Mouse (Mus musculus): ENCODE measurements around the gene Mrpl52. TPM values are rescaled to one million over a fixed set of nuclear protein-coding genes. Genes with fewer than 3 reads are reported as not detected.

The Mrpl52 gene
- polyA plus RNA-seq, 1 experiment from 2014 or later, result 252 TPM

- Histone ChIP-seq H3K4me2 (no peak overlapping the region), H3K27ac (no peak overlapping the region), H3K9me3 (no peaks in the 10 kb centered on the region), H3K36me3 (replicated peaks) (0 out of 2 replicates have a peak, but pooled peaks cover 9% of the 10 kb centered on the region), H3K9ac (no peak overlapping the region), H3K27me3 (replicated peaks) (no peaks in the 10 kb centered on the region), H3K4me1 (peaks cover 53% of the 10 kb centered on the region), H3K4me3 (no peak overlapping the region)
- ATAC-seq (replicated peaks), result no peak
- WGBS, result 95% methylated on average over 5 of the region's 5 CpGs
Measured at GRCm38 (mm10) chr14:54428421-54428820, 1.7 kb downstream of the Mrpl52 start.

GRCm38 (mm10) chr14:54429332-54430093 lies 2.8 kb downstream of the Mrpl52 start:
- H3K27me3 ChIP-seq (replicated peaks), result no peaks in the 10 kb centered on the region
- H3K4me3 ChIP-seq, result no peak overlapping the region
- peak overlapping the region; percentile 83 for H3K27ac ChIP-seq
- ATAC-seq (replicated peaks), result no peak
- 0 out of 2 replicates have a peak, but pooled peaks cover 9% of the 10 kb centered on the region for H3K36me3 ChIP-seq (replicated peaks)
- H3K9me3 ChIP-seq, result no peaks in the 10 kb centered on the region
- H3K4me2 ChIP-seq, result peak overlapping the region; percentile 70
- H3K9ac ChIP-seq, result 0 out of 2 replicates have a peak overlapping the region, but pooled peaks have one; percentile 47
- 57% methylated on average over 7 of the region's 7 CpGs for WGBS
- H3K4me1 ChIP-seq, result peaks cover 54% of the 10 kb centered on the region

GRCm38 (mm10) chr14:54430406-54431145 lies 3.9 kb downstream of the Mrpl52 start:
- Histone ChIP-seq H3K9ac (peak overlapping the region; percentile 47), H3K36me3 (replicated peaks) (0 out of 2 replicates have a peak, but pooled peaks cover 9% of the 10 kb centered on the region), H3K27me3 (replicated peaks) (no peaks in the 10 kb centered on the region), H3K4me2 (peak overlapping the region; percentile 70), H3K4me1 (peaks cover 53% of the 10 kb centered on the region), H3K9me3 (no peaks in the 10 kb centered on the region), H3K27ac (peak overlapping the region; percentile 83), H3K4me3 (peak overlapping the region; percentile 51)
- 4% methylated on average over 18 of the region's 18 CpGs for WGBS
- ATAC-seq (replicated peaks), result no peak

GRCm38 (mm10) chr14:54431334-54432077 lies 4.8 kb downstream of the Mrpl52 start, which contains the start of gene Mmp14:
TSS of gene Mmp14 (plus strand) at chr14:54431612.
- H3K4me1 ChIP-seq, result peaks cover 50% of the 10 kb centered on the region
- WGBS, result 1% methylated on average over 49 of the region's 49 CpGs

DNA sequence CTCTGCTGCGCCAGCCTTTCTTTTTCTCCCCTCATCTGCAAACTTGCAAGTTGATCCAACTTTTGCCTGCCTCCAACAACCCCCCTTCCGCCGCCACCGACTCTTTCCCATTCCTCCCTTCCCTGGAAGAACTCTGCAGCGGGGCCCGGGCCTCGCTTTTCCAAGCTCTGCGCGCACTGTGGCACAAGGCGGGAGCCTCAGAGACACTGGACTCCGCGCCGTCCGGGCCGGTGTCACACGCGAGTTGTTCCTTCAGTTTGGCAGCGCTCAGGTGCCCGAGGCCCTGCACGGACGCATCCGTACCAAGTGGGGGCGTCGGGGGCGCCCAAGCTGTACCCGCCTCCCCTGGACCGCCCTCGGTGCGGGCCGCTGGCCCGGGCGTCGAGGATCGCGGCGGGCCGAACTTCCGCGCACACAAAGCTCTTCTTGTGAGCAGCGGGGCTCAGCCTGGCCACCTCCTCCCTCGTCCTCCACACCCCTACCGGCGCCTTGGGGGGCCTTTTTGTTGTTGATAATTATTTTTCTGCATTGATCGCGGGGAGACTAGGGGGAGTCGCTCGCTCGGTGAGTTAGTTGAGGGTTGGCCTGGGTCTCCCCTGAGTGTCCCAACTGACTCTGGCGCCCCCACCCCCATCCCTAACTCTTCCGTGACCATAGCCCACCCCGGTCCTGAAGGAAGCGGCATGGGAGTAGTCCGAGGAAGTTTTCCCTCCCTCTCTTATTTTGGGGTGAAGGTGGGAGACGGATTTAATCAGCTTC lies 5.5 kb downstream of the Mrpl52 start:
- ATAC-seq (replicated peaks), result peak; percentile 18; the same call in 1 of the 2 replicates
- H3K9ac ChIP-seq, result peak overlapping the region; percentile 47
- H3K27ac ChIP-seq, result peak overlapping the region; percentile 83
- H3K27me3 ChIP-seq (replicated peaks), result no peaks in the 10 kb centered on the region
- peak overlapping the region; percentile 51 for H3K4me3 ChIP-seq
- 0 out of 2 replicates have a peak, but pooled peaks cover 9% of the 10 kb centered on the region for H3K36me3 ChIP-seq (replicated peaks)
- no peaks in the 10 kb centered on the region for H3K9me3 ChIP-seq
- peak overlapping the region; percentile 70 for H3K4me2 ChIP-seq
- WGBS, result 2% methylated on average over 54 of the region's 54 CpGs
- peaks cover 49% of the 10 kb centered on the region for H3K4me1 ChIP-seq

More at GRCm38 (mm10) chr14:54431334-54432077, 4.8 kb downstream of the Mrpl52 start, which contains the start of gene Mmp14:
- Histone ChIP-seq H3K27me3 (replicated peaks) (no peaks in the 10 kb centered on the region), H3K36me3 (replicated peaks) (0 out of 2 replicates have a peak, but pooled peaks cover 9% of the 10 kb centered on the region), H3K27ac (peak within 1 kb of the TSS; percentile 83), H3K4me3 (peak within 1 kb of the TSS; percentile 51), H3K4me2 (peak within 1 kb of the TSS; percentile 70), H3K9me3 (no peaks in the 10 kb centered on the region), H3K9ac (peak within 1 kb of the TSS; percentile 47)
- peak; percentile 31; the same call in 1 of the 2 replicates for ATAC-seq (replicated peaks)

- H3K27me3 ChIP-seq (replicated peaks), result no peaks in the 10 kb centered on the region
- no peak for ATAC-seq (replicated peaks)
- peak overlapping the region; percentile 83 for H3K27ac ChIP-seq
- H3K36me3 ChIP-seq (replicated peaks), result 0 out of 2 replicates have a peak, but pooled peaks cover 9% of the 10 kb centered on the region
- peaks cover 40% of the 10 kb centered on the region for H3K4me1 ChIP-seq
- WGBS, result 42% methylated on average over 17 of the region's 17 CpGs
- H3K4me3 ChIP-seq, result peak overlapping the region; percentile 51
- no peaks in the 10 kb centered on the region for H3K9me3 ChIP-seq
- peak overlapping the region; percentile 47 for H3K9ac ChIP-seq
- H3K4me2 ChIP-seq, result peak overlapping the region; percentile 70
Measured at GRCm38 (mm10) chr14:54432837-54433830, 6.4 kb downstream of the Mrpl52 start.

DNA sequence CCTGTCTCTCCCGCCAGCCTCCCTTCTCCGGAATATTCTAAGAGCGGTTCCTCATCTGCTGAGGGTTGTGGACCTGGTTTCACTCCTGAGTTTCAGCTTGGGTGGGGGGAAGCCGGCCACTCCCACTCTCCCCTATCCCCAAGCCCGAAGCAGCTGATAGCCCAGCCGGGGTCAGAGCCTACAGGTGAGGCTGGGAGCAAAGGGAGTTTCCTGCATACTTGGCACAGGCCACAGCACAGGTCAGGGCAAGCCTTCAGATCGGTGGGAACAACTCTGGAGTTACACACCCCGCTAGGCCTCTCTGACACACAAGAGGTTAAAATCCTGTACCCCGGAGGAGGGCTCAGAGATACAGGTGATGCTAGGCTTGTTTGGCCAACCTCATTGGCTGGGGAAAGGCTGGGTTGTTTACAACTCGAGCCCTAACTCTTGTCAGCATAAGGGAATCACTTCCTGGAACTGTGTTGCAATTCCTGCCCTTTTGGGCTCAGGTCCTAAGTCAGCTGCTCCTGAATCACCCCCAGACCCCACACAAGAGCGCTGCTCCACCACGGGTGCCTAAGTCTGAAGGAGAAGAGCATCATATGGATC lies 7.3 kb downstream of the Mrpl52 start:
- no peak for ATAC-seq (replicated peaks)
- WGBS, result 70% methylated on average over 12 of the region's 12 CpGs
- H3K27me3 ChIP-seq (replicated peaks), result no peaks in the 10 kb centered on the region
- peak overlapping the region; percentile 70 for H3K4me2 ChIP-seq
- peaks cover 33% of the 10 kb centered on the region for H3K4me1 ChIP-seq
- H3K27ac ChIP-seq, result peak overlapping the region; percentile 83; the same call in 1 of the 2 replicates
- H3K36me3 ChIP-seq (replicated peaks), result 0 out of 2 replicates have a peak, but pooled peaks cover 9% of the 10 kb centered on the region
- H3K9ac ChIP-seq, result 0 out of 2 replicates have a peak overlapping the region, but pooled peaks have one; percentile 47
- H3K9me3 ChIP-seq, result no peaks in the 10 kb centered on the region
- H3K4me3 ChIP-seq, result peak overlapping the region; percentile 51

DNA sequence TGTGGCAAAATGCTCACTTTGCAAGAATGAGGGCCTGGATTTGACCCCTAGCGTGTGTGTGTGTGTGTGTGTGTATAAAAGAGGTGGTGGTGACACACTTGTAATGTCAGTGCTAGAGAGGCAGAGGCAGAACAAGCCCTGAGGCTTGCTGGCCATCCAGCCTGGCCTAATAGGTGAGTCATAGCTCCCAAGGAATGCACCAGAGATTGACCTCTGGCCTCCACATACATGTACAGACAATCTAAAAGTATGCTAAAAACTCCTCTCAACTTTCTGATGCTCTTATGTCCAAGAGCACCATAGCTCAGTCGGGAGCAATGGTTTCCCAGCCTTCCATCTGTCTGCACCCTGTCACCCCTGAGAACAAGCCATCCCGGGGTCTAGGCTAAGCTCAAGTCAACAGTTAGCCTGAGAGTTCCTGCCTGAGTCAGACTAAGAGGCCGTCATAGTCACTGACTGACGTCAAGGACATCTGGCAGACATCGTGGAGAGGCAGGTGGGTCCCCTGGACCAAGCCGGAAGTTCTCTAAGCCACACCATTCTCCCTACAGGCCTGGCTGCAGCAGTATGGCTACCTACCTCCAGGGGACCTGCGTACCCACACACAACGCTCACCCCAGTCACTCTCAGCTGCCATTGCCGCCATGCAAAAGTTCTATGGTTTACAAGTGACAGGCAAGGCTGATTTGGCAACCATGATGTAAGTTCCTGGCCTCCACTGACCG lies 8.6 kb downstream of the Mrpl52 start:
- Histone ChIP-seq H3K4me1 (peaks cover 27% of the 10 kb centered on the region), H3K27me3 (replicated peaks) (no peaks in the 10 kb centered on the region), H3K4me3 (no peak overlapping the region), H3K9ac (no peak overlapping the region), H3K27ac (no peak overlapping the region), H3K9me3 (no peaks in the 10 kb centered on the region), H3K4me2 (no peak overlapping the region), H3K36me3 (replicated peaks) (no peaks in the 10 kb centered on the region)
- ATAC-seq (replicated peaks), result no peak
- 92% methylated on average over 11 of the region's 11 CpGs for WGBS

GRCm38 (mm10) chr14:54439155-54439554 lies 12.4 kb downstream of the Mrpl52 start:
- H3K9me3 ChIP-seq, result no peaks in the 10 kb centered on the region
- no peaks in the 10 kb centered on the region for H3K27me3 ChIP-seq (replicated peaks)
- H3K4me2 ChIP-seq, result no peak overlapping the region
- no peak overlapping the region for H3K4me3 ChIP-seq
- WGBS, result 68% methylated on average over 12 of the region's 12 CpGs
- no peak overlapping the region for H3K27ac ChIP-seq
- ATAC-seq (replicated peaks), result no peak
- H3K36me3 ChIP-seq (replicated peaks), result no peaks in the 10 kb centered on the region
- no peak overlapping the region for H3K9ac ChIP-seq
- no peaks in the 10 kb centered on the region for H3K4me1 ChIP-seq

GRCm38 (mm10) chr14:54439610-54440009 lies 12.9 kb downstream of the Mrpl52 start:
- WGBS, result 51% methylated on average over 7 of the region's 7 CpGs

More at GRCm38 (mm10) chr14:54439610-54440009, 12.9 kb downstream of the Mrpl52 start:
- no peak overlapping the region for H3K27ac ChIP-seq
- H3K27me3 ChIP-seq (replicated peaks), result no peaks in the 10 kb centered on the region
- H3K4me3 ChIP-seq, result no peak overlapping the region
- no peaks in the 10 kb centered on the region for H3K9me3 ChIP-seq
- no peak for ATAC-seq (replicated peaks)
- no peaks in the 10 kb centered on the region for H3K4me1 ChIP-seq
- H3K36me3 ChIP-seq (replicated peaks), result no peaks in the 10 kb centered on the region
- H3K9ac ChIP-seq, result no peak overlapping the region
- no peak overlapping the region for H3K4me2 ChIP-seq

All from midbrain, embryonic 15.5 days (tissue).